Mouse (Mus musculus) lung, postnatal 0 days (tissue): ENCODE data around the gene Dclre1b. TPM values are rescaled to one million over a fixed set of nuclear protein-coding genes. Genes with fewer than 3 reads are reported as not detected.
"Not testable (repeated sequence)": the region's sequence is repeated elsewhere in the genome, so short reads cannot be mapped to it uniquely, and the experiment has no call there.

Experiments
- ATAC-seq: fragments of 200-750 bp; cut with Nextera tagmentation; 2 replicates; pipeline ENCODE4 v1.8.0; 2017; ENCODE audit warnings: moderate library complexity
- DNase-seq: peaks from one replicate; pipeline ENCODE4 v3.0.0-alpha.2; 2016; ENCODE audit warnings: low spot score
- H3K27ac ChIP-seq: fragments of 300-500 bp; sonication (generic); 2 replicates; pipeline ENCODE4 v1.5.1; 2014; ENCODE audit warnings: antibody characterized with exemption, mild to moderate bottlenecking, low read length, mixed read lengths
- H3K27me3 ChIP-seq: fragments of 300-500 bp; sonication (generic); replicated peaks from 2 replicates; pipeline ENCODE4 v1.6.1; 2014; ENCODE audit warnings: low read length, mixed read lengths; ENCODE audit not compliant: insufficient read depth
- H3K36me3 ChIP-seq: fragments of 300-500 bp; sonication (generic); 2 replicates; pipeline ENCODE4 v1.6.1; 2014; ENCODE audit warnings: low read length, mixed read lengths; ENCODE audit not compliant: insufficient read depth
- H3K4me1 ChIP-seq: fragments of 300-500 bp; sonication (generic); 2 replicates; pipeline ENCODE4 v1.6.1; 2014; ENCODE audit warnings: antibody characterized with exemption, low read depth, low read length, mixed read lengths; ENCODE audit not compliant: insufficient read depth
- H3K4me2 ChIP-seq: fragments of 300-500 bp; sonication (generic); replicated peaks from 2 replicates; pipeline ENCODE4 v1.6.1; 2014; ENCODE audit warnings: low read depth, mild to moderate bottlenecking, low read length, moderate library complexity, mixed read lengths
- H3K4me3 ChIP-seq: fragments of 300-500 bp; sonication (generic); 2 replicates; pipeline ENCODE4 v1.5.1; 2014; ENCODE audit warnings: low read depth, low read length
- H3K9ac ChIP-seq: fragments of 300-500 bp; sonication (generic); replicated peaks from 2 replicates; pipeline ENCODE4 v1.6.1; 2014; ENCODE audit warnings: low read depth, mild to moderate bottlenecking
- H3K9me3 ChIP-seq: fragments of 300-500 bp; sonication (generic); 2 replicates; pipeline ENCODE4 v1.6.1; 2016; ENCODE audit warnings: low read length, mixed read lengths
- CTCF ChIP-seq: IDR thresholded peaks from 2 replicates; pipeline ENCODE4 v1.5.1; 2016; ENCODE audit warnings: antibody characterized with exemption, mild to moderate bottlenecking
- EP300 ChIP-seq: IDR thresholded peaks from 2 replicates; pipeline ENCODE4 v1.6.1; 2016; ENCODE audit warnings: antibody characterized with exemption, mild to moderate bottlenecking, control low read depth
- WGBS: fragments of 180-500 bp; shearing (Covaris S2); extraction: QIAGEN DNeasy Blood & Tissue Kit; methylation state at CpG from one replicate; pipeline ENCODE4 v1.1.7; 2014; 5-methylcytosine and 5-hydroxymethylcytosine counted together
- polyA plus RNA-seq: library from polyadenylated mRNA; unstranded; fragments of >200 nt; fragmentation: Nextera tagmentation; extraction: Ambion mirVana; gene quantifications from 2 replicates; pipeline ENCODE4 v1.2.1, GENCODE M21; 2015

Dclre1b gene
- polyA plus RNA-seq, 1 experiment from 2014 or later: 18.0 TPM

GRCm38 (mm10) chr3:103835951-103836310 is 26.7 kb upstream of the Dclre1b start:
- Histone ChIP-seq H3K36me3 (no peaks in the 10 kb centered on the region), H3K27ac (no peak overlapping the region), H3K9me3 (no peaks in the 10 kb centered on the region), H3K4me1 (no peaks in the 10 kb centered on the region), H3K9ac (no peak overlapping the region), H3K27me3 (no peaks in the 10 kb centered on the region), H3K4me2 (no peak overlapping the region), H3K4me3 (no peak overlapping the region)
- DNase-seq (no peak), ATAC-seq (no peak)
- no peak for TF ChIP-seq CTCF
- TF ChIP-seq EP300: no peak
- 68% methylated on average over 10 of the region's 10 CpGs for WGBS

- no peak overlapping the region for H3K4me3 ChIP-seq
- ATAC-seq: no peak
- 74% methylated on average over 6 of the region's 6 CpGs for WGBS
- H3K9ac ChIP-seq: no peak overlapping the region
- H3K9me3 ChIP-seq: no peaks in the 10 kb centered on the region
- no peak overlapping the region for H3K4me2 ChIP-seq
- no peaks in the 10 kb centered on the region for H3K36me3 ChIP-seq
- no peaks in the 10 kb centered on the region for H3K4me1 ChIP-seq
- H3K27me3 ChIP-seq: no peaks in the 10 kb centered on the region
- H3K27ac ChIP-seq: no peak overlapping the region
- TF ChIP-seq CTCF: no peak
- no peak for DNase-seq
Measured at GRCm38 (mm10) chr3:103835272-103835950, 26.2 kb upstream of the Dclre1b start.

GRCm38 (mm10) chr3:103834001-103834400 is 24.8 kb upstream of the Dclre1b start:
- no peak overlapping the region for H3K27ac ChIP-seq
- H3K4me3 ChIP-seq: no peak overlapping the region
- TF ChIP-seq EP300: no peak
- TF ChIP-seq CTCF: no peak
- no peaks in the 10 kb centered on the region for H3K9me3 ChIP-seq
- ATAC-seq: no peak
- no peak overlapping the region for H3K4me2 ChIP-seq
- H3K4me1 ChIP-seq: no peaks in the 10 kb centered on the region
- 91% methylated on average over 2 of the region's 2 CpGs for WGBS
- no peaks in the 10 kb centered on the region for H3K27me3 ChIP-seq
- no peak for DNase-seq
- H3K36me3 ChIP-seq: no peaks in the 10 kb centered on the region
- no peak overlapping the region for H3K9ac ChIP-seq

GRCm38 (mm10) chr3:103832426-103832825 is 23.2 kb upstream of the Dclre1b start, which contains the start of gene Bcl2l15:
Gene Bcl2l15 (plus strand): TSS chr3:103832601.
- Histone ChIP-seq H3K4me3 (no peak within 1 kb of the TSS), H3K4me1 (no peaks in the 10 kb centered on the region), H3K36me3 (no peaks in the 10 kb centered on the region), H3K9me3 (no peaks in the 10 kb centered on the region), H3K27me3 (no peaks in the 10 kb centered on the region), H3K27ac (no peak within 1 kb of the TSS), H3K4me2 (no peak within 1 kb of the TSS), H3K9ac (no peak within 1 kb of the TSS)
- DNase-seq (no peak), ATAC-seq (no peak)
- no peak for TF ChIP-seq EP300
- no peak for TF ChIP-seq CTCF

GRCm38 (mm10) chr3:103831146-103831545 is 21.9 kb upstream of the Dclre1b start:
- no peak overlapping the region for H3K4me3 ChIP-seq
- H3K4me2 ChIP-seq: no peak overlapping the region
- ATAC-seq (no peak), DNase-seq (no peak)
- 81% methylated on average over 7 of the region's 7 CpGs for WGBS
- H3K27ac ChIP-seq: no peak overlapping the region
- H3K4me1 ChIP-seq: no peaks in the 10 kb centered on the region
- no peak for TF ChIP-seq EP300
- no peak for TF ChIP-seq CTCF
- no peaks in the 10 kb centered on the region for H3K9me3 ChIP-seq
- no peak overlapping the region for H3K9ac ChIP-seq
- H3K36me3 ChIP-seq: no peaks in the 10 kb centered on the region
- no peaks in the 10 kb centered on the region for H3K27me3 ChIP-seq

- H3K4me1 ChIP-seq, H3K27ac ChIP-seq, DNase-seq, H3K4me3 ChIP-seq, H3K27me3 ChIP-seq, H3K9me3 ChIP-seq, ATAC-seq, H3K9ac ChIP-seq, H3K36me3 ChIP-seq, H3K4me2 ChIP-seq: not testable (repeated sequence)
- 56% methylated on average over 1 of the region's 1 CpGs for WGBS
- peak; percentile 23 for TF ChIP-seq CTCF
Measured at GRCm38 (mm10) chr3:103830681-103831080, 21.4 kb upstream of the Dclre1b start.

GRCm38 (mm10) chr3:103829036-103829435 is 19.8 kb upstream of the Dclre1b start:
- H3K9me3 ChIP-seq: no peaks in the 10 kb centered on the region

More at GRCm38 (mm10) chr3:103829036-103829435, 19.8 kb upstream of the Dclre1b start:
- H3K36me3 ChIP-seq: no peaks in the 10 kb centered on the region
- WGBS: 82% methylated on average over 3 of the region's 3 CpGs
- ATAC-seq (no peak), DNase-seq (no peak)
- H3K27me3 ChIP-seq: no peaks in the 10 kb centered on the region
- no peaks in the 10 kb centered on the region for H3K4me1 ChIP-seq
- TF ChIP-seq CTCF: no peak
- TF ChIP-seq EP300: no peak
- H3K4me3 ChIP-seq: no peak overlapping the region
- no peak overlapping the region for H3K4me2 ChIP-seq
- no peak overlapping the region for H3K9ac ChIP-seq
- H3K27ac ChIP-seq: no peak overlapping the region
